Mouse (Mus musculus) stomach, embryonic 14.5 days (tissue): ENCODE measurements around the gene Agfg2. TPM values are rescaled to one million over a fixed set of nuclear protein-coding genes. Genes with fewer than 3 reads are reported as not detected.

ENCODE experiments used
- ATAC-seq: fragments of 200-750 bp; cut with Nextera tagmentation; 2 replicates; pipeline ENCODE4 v1.8.0; 2017; ENCODE audit warnings: low read depth, moderate TSS enrichment; ENCODE audit not compliant: insufficient number of reproducible peaks, insufficient read depth, low FRiP score
- H3K27ac ChIP-seq: fragments of 300-500 bp; sonication (generic); 2 replicates; pipeline ENCODE4 v1.5.1; 2014; ENCODE audit warnings: mild to moderate bottlenecking, low read length, moderate library complexity, mixed read lengths
- H3K27me3 ChIP-seq: fragments of 300-500 bp; sonication (generic); 2 replicates; pipeline ENCODE4 v1.6.1; 2014; ENCODE audit warnings: low read length, control low read depth, mixed read lengths; ENCODE audit not compliant: control insufficient read depth, insufficient read depth
- H3K36me3 ChIP-seq: fragments of 300-500 bp; sonication (generic); 2 replicates; pipeline ENCODE4 v1.6.1; 2014; ENCODE audit warnings: mild to moderate bottlenecking, control low read depth, low read length, moderate library complexity, mixed read lengths; ENCODE audit not compliant: control insufficient read depth, insufficient read depth
- H3K4me1 ChIP-seq: fragments of 300-500 bp; sonication (generic); 2 replicates; pipeline ENCODE4 v1.6.1; 2014; ENCODE audit warnings: low read length, control low read depth, mixed read lengths; ENCODE audit not compliant: control insufficient read depth, insufficient read depth
- H3K4me2 ChIP-seq: fragments of 300-500 bp; sonication (generic); replicated peaks from 2 replicates; pipeline ENCODE4 v1.6.1; 2014; ENCODE audit warnings: low read depth, low read length, control low read depth
- H3K4me3 ChIP-seq: fragments of 300-500 bp; sonication (generic); 2 replicates; pipeline ENCODE4 v1.5.1; 2014; ENCODE audit warnings: low read depth, low read length, control low read depth
- H3K9ac ChIP-seq: fragments of 300-500 bp; sonication (generic); replicated peaks from 2 replicates; pipeline ENCODE4 v1.6.1; 2014; ENCODE audit warnings: low read depth, mild to moderate bottlenecking, control low read depth, low read length, moderate library complexity, mixed read lengths
- H3K9me3 ChIP-seq: fragments of 300-500 bp; sonication (generic); 2 replicates; pipeline ENCODE4 v1.6.1; 2016; ENCODE audit warnings: low read depth, low read length, control low read depth; ENCODE audit not compliant: control insufficient read depth
- WGBS: fragments of 180-500 bp; shearing (Covaris S2); extraction: QIAGEN DNeasy Blood & Tissue Kit; methylation state at CpG from one replicate; pipeline ENCODE4 v1.1.7; 2014; 5-methylcytosine and 5-hydroxymethylcytosine counted together
- polyA plus RNA-seq: library from polyadenylated mRNA; unstranded; fragments of >200 nt; fragmentation: Nextera tagmentation; extraction: Ambion mirVana; gene quantifications from 2 replicates; pipeline ENCODE4 v1.2.1, GENCODE M21; 2014

Agfg2 gene
- polyA plus RNA-seq, 1 experiment from 2014 or later: 12.9 TPM

DNA sequence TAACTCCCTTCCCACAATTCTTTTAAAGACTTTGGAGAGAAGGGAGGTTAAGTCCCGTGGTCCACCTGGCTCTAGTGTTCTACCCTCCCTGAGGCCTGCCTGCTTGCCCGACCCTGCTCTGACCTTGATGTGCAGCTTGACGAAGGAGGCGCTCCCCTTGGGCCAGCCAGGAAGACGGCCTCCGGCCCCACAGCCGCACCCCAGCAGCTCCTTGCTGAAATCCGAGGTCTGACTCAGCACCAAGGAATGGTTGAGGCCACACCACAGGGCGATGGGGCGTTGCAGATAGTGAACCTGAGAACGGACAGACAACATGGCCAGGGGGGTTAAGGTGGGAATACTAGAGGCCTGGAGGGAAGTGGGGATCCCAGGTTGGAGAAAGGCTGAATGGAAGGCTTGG lies 71.0 kb downstream of the Agfg2 start, which contains the start of gene Pcolce:
Gene Pcolce (minus strand): TSS at position 235 of the 400 bp plus-strand sequence.
- Histone ChIP-seq H3K27me3 (no peaks in the 10 kb centered on the region), H3K9ac (no peak within 1 kb of the TSS), H3K4me1 (peaks cover 32% of the 10 kb centered on the region), H3K4me3 (no peak within 1 kb of the TSS), H3K36me3 (no peaks in the 10 kb centered on the region), H3K4me2 (no peak within 1 kb of the TSS), H3K9me3 (no peaks in the 10 kb centered on the region), H3K27ac (peak within 1 kb of the TSS; percentile 98; the same call in 1 of the 2 replicates)
- WGBS: 38% methylated on average over 11 of the region's 11 CpGs
- ATAC-seq: peak; percentile 54; the same call in 1 of the 2 replicates

DNA sequence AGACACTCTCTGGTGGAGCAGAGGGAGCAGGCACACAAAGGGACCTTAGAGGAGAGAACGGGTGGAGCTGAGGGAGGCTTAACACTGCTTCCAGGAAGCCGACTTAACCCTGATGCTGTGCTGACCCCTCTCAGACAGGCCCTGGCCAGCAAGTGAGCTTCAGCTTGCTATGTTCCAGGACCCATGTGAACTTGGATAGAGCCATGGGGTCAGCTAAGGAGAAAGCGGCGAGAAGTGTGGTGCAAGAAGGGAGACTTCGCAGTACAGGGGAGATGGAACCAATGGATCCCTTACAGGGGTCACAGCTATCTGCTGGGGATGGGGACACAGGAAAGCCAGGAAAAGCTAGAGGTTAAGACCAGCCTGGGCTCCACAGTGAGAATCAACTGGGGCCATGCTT lies 71.5 kb downstream of the Agfg2 start:
- no peaks in the 10 kb centered on the region for H3K27me3 ChIP-seq
- H3K9ac ChIP-seq: no peak overlapping the region
- H3K36me3 ChIP-seq: no peaks in the 10 kb centered on the region
- WGBS: 67% methylated on average over 5 of the region's 5 CpGs
- H3K4me1 ChIP-seq: peaks cover 36% of the 10 kb centered on the region
- H3K4me3 ChIP-seq: no peak overlapping the region
- ATAC-seq: no peak
- H3K9me3 ChIP-seq: no peaks in the 10 kb centered on the region
- H3K4me2 ChIP-seq: no peak overlapping the region
- peak overlapping the region; percentile 98; the same call in 1 of the 2 replicates for H3K27ac ChIP-seq

- peak; percentile 40; the same call in 1 of the 2 replicates for ATAC-seq
- peaks cover 10% of the 10 kb centered on the region; the same call in 1 of the 2 replicates for H3K36me3 ChIP-seq
- peak overlapping the region; percentile 98 for H3K27ac ChIP-seq
- H3K4me3 ChIP-seq: peak overlapping the region; percentile 30
- H3K9me3 ChIP-seq: no peaks in the 10 kb centered on the region
- WGBS: 6% methylated on average over 6 of the region's 6 CpGs
- H3K27me3 ChIP-seq: no peaks in the 10 kb centered on the region
- H3K4me2 ChIP-seq: peak overlapping the region; percentile 51
- peak overlapping the region; percentile 33; the same call in 1 of the 2 replicates for H3K9ac ChIP-seq
- peaks cover 39% of the 10 kb centered on the region for H3K4me1 ChIP-seq
Observed at GRCm38 (mm10) chr5:137611245-137611602, 73.3 kb downstream of the Agfg2 start.

DNA sequence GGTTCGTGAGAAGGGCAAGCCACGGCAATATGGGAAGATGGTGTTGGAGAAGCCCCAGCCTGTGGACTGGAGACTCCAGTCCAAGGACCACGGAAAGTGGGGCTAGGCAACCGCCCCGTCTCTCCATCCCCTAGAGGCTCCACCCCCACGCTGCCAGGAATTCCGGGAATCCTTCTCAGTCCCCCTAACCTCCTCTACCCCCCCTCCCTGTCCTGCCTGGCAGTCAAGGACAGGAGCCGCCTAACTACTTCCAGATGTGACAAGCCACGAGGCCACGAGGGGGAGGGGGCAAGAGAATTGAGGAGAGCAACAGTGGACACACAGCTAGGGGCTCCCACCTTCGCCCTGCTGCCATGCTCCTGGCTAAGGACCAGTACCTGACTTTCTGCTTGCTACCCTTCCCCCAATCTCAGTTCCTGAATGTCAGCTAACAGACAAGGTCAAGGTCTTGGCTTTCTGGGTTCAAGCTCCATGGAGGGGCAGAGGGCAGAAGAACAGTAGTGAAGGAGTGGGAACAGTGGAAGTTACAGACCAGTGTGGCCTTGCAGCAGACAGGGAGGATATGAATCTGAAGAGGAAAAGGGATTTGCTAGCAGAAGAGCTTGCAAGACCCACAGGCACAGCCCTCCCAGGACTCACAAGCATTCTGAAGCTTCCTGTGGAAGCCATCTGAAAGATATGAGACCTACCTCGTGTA lies 73.8 kb downstream of the Agfg2 start:
- Histone ChIP-seq H3K9ac (peak overlapping the region; percentile 33), H3K4me1 (peaks cover 39% of the 10 kb centered on the region), H3K9me3 (no peaks in the 10 kb centered on the region), H3K27ac (peak overlapping the region; percentile 98), H3K27me3 (no peaks in the 10 kb centered on the region), H3K4me2 (peak overlapping the region; percentile 51), H3K36me3 (peaks cover 10% of the 10 kb centered on the region; the same call in 1 of the 2 replicates), H3K4me3 (peak overlapping the region; percentile 30)
- WGBS: 6% methylated on average over 12 of the region's 12 CpGs
- no peak; the same call in 1 of the 2 replicates for ATAC-seq

DNA sequence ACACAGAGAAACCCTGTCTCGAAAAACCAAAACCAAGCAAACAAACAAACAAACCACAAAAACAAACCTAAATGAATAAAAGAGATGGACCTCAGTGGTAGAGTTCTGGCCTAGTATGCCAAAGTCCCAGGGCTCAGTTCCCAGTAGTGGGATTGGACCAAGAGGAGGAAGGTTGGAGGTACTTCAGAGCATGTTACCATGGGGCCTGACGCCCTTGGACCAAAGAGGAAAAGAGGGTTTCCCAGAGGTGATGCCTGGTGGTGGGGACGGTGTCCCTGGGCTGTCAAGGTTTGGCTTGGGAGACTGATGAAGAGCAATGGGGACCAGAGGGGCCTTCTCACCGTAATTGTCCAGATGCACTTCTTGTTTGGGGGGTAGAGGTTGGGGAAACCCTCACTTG lies 74.5 kb downstream of the Agfg2 start:
- Histone ChIP-seq H3K27me3 (no peaks in the 10 kb centered on the region), H3K4me3 (peak overlapping the region; percentile 30), H3K9ac (peak overlapping the region; percentile 18; the same call in 1 of the 2 replicates), H3K36me3 (peaks cover 10% of the 10 kb centered on the region; the same call in 1 of the 2 replicates), H3K4me1 (peaks cover 39% of the 10 kb centered on the region), H3K4me2 (peak overlapping the region; percentile 51), H3K27ac (peak overlapping the region; percentile 98; the same call in 1 of the 2 replicates), H3K9me3 (no peaks in the 10 kb centered on the region)
- ATAC-seq: no peak
- WGBS: 55% methylated on average over 4 of the region's 4 CpGs

DNA sequence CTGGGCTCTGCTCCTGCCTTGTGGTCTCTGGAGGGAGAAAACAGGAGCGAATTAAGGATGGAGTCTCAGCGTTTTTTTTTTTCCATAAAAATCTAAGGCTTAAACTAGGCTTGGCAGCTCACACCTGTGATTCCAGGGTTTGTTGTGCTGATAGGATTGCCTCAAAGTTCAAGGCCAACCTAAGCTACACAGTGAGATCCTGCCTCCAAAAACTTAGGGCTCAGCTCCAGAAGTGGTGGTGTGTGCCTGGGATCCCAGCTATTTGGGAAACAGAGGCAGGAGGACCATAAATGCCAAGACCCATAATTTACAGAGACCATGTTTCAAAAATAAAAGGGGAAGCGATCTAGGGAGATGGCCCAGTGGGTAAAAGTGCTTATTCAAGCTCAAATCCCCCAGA lies 75.2 kb downstream of the Agfg2 start:
- H3K9ac ChIP-seq: no peak overlapping the region
- no peaks in the 10 kb centered on the region for H3K9me3 ChIP-seq
- no peaks in the 10 kb centered on the region for H3K27me3 ChIP-seq
- peaks cover 39% of the 10 kb centered on the region for H3K4me1 ChIP-seq
- WGBS: 61% methylated on average over 3 of the region's 3 CpGs
- no peak for ATAC-seq
- peak overlapping the region; percentile 40; the same call in 1 of the 2 replicates for H3K4me2 ChIP-seq
- H3K36me3 ChIP-seq: peaks cover 10% of the 10 kb centered on the region; the same call in 1 of the 2 replicates
- H3K4me3 ChIP-seq: no peak overlapping the region
- no peak overlapping the region for H3K27ac ChIP-seq

- Histone ChIP-seq H3K4me3 (peak overlapping the region; percentile 16; the same call in 1 of the 2 replicates), H3K27me3 (no peaks in the 10 kb centered on the region), H3K27ac (no peak overlapping the region), H3K9ac (0 out of 2 replicates have a peak overlapping the region, but pooled peaks have one; percentile 3), H3K36me3 (peaks cover 10% of the 10 kb centered on the region; the same call in 1 of the 2 replicates), H3K9me3 (no peaks in the 10 kb centered on the region), H3K4me1 (peaks cover 39% of the 10 kb centered on the region), H3K4me2 (peak overlapping the region; percentile 40)
- 18% methylated on average over 23 of the region's 23 CpGs for WGBS
- ATAC-seq: no peak
Observed at GRCm38 (mm10) chr5:137608654-137609190, 75.8 kb downstream of the Agfg2 start.

DNA sequence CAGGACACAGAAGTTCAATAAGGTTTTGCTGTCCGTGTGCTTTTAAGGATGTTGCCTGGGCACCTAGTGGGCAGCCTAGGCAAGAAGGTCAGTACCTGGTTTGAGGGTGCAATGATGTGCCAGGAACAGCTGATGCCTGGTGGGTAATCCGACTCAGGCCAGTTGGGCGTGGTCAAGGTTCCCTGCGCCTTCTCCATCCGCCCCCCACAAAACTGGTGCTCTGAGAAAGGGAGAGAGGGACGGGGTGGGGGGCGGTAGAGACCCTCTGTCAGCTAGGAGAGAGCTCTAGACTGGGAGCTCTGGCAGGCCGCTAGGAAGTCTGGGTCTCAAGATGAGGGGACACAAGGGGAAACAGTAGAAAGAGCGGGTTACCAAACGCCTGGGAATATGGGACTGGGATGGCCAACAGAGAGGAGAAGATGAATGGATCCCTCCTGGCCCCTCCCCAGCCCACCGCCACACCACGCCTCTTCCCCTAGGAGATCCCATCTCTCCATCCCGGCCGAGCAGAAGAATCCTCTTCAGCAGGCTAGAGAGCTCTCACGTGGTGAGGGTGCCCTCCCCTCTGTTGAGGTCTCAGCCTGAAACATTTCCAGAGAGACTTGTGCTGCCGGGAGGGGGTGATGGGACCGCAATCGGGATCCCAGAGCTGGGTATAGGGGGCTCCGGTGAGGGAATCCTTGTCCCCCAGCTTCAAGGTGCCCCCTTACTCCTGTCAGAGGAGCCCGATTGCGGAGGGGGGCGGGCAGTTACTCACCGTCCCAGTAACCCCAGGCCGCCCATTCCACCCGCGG lies 76.5 kb downstream of the Agfg2 start:
- 0 out of 2 replicates have a peak overlapping the region, but pooled peaks have one; percentile 3 for H3K9ac ChIP-seq
- ATAC-seq: no peak
- no peaks in the 10 kb centered on the region for H3K27me3 ChIP-seq
- no peaks in the 10 kb centered on the region for H3K9me3 ChIP-seq
- peaks cover 10% of the 10 kb centered on the region; the same call in 1 of the 2 replicates for H3K36me3 ChIP-seq
- H3K27ac ChIP-seq: no peak overlapping the region
- peak overlapping the region; percentile 16; the same call in 1 of the 2 replicates for H3K4me3 ChIP-seq
- peaks cover 37% of the 10 kb centered on the region for H3K4me1 ChIP-seq
- peak overlapping the region; percentile 40 for H3K4me2 ChIP-seq
- 22% methylated on average over 26 of the region's 26 CpGs for WGBS
